Mouse (Mus musculus) megakaryocyte, embryonic 14.5 days (primary cell): ENCODE results near the gene Apoc4. TPM values are rescaled to one million over a fixed set of nuclear protein-coding genes. Genes with fewer than 3 reads are reported as not detected.

Experiments used
- H3K27me3 ChIP-seq: replicated peaks from 2 replicates; pipeline ENCODE3; 2012; ENCODE audit warnings: inconsistent platforms
- H3K36me3 ChIP-seq: replicated peaks from 2 replicates; pipeline ENCODE3; 2012; ENCODE audit warnings: low read length, inconsistent platforms, mixed read lengths
- H3K4me1 ChIP-seq: 2 replicates; pipeline ENCODE4 v1.6.1; 2012; ENCODE audit warnings: inconsistent platforms
- H3K4me3 ChIP-seq: replicated peaks from 2 replicates; pipeline ENCODE3; 2012; ENCODE audit warnings: moderate library complexity, mild to moderate bottlenecking, inconsistent platforms
- H3K9me3 ChIP-seq: 2 replicates; pipeline ENCODE4 v1.6.1; 2012; ENCODE audit warnings: inconsistent platforms
- FLI1 ChIP-seq: IDR thresholded peaks from 2 replicates; pipeline ENCODE4 v1.6.1; 2012; ENCODE audit warnings: low read length, inconsistent platforms, mixed read lengths
- GATA1 ChIP-seq: IDR thresholded peaks from 3 replicates; pipeline ENCODE4 v1.6.1; 2012; ENCODE audit warnings: mixed read lengths, low read length, inconsistent platforms, borderline replicate concordance
- polyA plus RNA-seq: library from polyadenylated mRNA; stranded (reverse); fragments of >175 nt; gene quantifications from 2 replicates; pipeline ENCODE4 v1.2.3, GENCODE M21; 2012; ENCODE audit warnings: low replicate concordance; ENCODE audit not compliant: insufficient read depth

Apoc4 gene
- polyA plus RNA-seq = 7.1 and 10.7 TPM in 2 replicates

DNA sequence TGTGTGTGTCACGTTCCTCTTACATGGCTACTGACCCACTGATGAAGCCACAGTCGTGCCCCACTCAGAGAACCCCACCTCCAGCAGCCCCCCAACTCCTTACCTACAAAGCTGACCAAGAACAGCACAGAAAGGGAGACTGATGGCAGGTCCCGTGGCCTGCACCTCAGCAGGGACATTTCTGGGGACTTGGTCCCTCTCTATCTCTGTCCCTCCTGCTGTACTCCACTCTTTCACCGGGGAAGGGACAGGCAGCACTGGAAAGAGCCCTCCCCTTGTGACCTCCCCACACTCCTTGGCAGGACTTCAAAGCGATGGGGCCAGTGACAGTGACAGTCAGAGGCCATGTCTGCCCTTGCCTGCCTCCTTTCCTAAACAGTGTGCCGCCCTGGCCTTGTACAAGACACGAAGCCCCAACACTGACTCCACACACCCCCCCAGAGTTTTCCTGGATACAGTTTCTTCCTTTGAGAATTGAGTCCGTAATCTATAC lies at the start of gene Apoc4, which contains the start of gene Gm44805:
TSS of gene Apoc4 (minus strand) at position 278 of the 493 bp plus-strand sequence.
TSS of gene Gm44805 (minus strand) at position 222 of the 493 bp plus-strand sequence.
- Histone ChIP-seq H3K9me3 (no peaks in the 10 kb centered on the region), H3K4me1 (peaks cover 29% of the 10 kb centered on the region), H3K4me3 (no peak within 1 kb of the TSS), H3K36me3 (no peaks in the 10 kb centered on the region), H3K27me3 (peaks cover 61% of the 10 kb centered on the region)
- TF ChIP-seq FLI1 (no peak), GATA1 (no peak)

GRCm38 (mm10) chr7:19726541-19726940 lies 45.3 kb upstream of the Apoc4 start:
- Histone ChIP-seq H3K27me3 (peaks cover 92% of the 10 kb centered on the region), H3K4me1 (peaks cover 8% of the 10 kb centered on the region), H3K4me3 (no peak overlapping the region), H3K36me3 (no peaks in the 10 kb centered on the region), H3K9me3 (peaks cover 8% of the 10 kb centered on the region)
- TF ChIP-seq FLI1 = no peak
- TF ChIP-seq GATA1 = no peak

- H3K27me3 ChIP-seq = peaks cover 86% of the 10 kb centered on the region
- peaks cover 19% of the 10 kb centered on the region for H3K9me3 ChIP-seq
- no peak overlapping the region for H3K4me3 ChIP-seq
- H3K36me3 ChIP-seq = no peaks in the 10 kb centered on the region
- H3K4me1 ChIP-seq = peaks cover 8% of the 10 kb centered on the region
- no peak for TF ChIP-seq FLI1
- TF ChIP-seq GATA1 = no peak
Measured at GRCm38 (mm10) chr7:19724167-19724566, 42.9 kb upstream of the Apoc4 start.

- TF ChIP-seq GATA1 = no peak
- no peak for TF ChIP-seq FLI1
- peaks cover 19% of the 10 kb centered on the region for H3K9me3 ChIP-seq
- H3K36me3 ChIP-seq = no peaks in the 10 kb centered on the region
- peaks cover 8% of the 10 kb centered on the region for H3K4me1 ChIP-seq
- H3K27me3 ChIP-seq = peaks cover 79% of the 10 kb centered on the region
- H3K4me3 ChIP-seq = no peak overlapping the region
Measured at GRCm38 (mm10) chr7:19722754-19723195, 41.5 kb upstream of the Apoc4 start.

DNA sequence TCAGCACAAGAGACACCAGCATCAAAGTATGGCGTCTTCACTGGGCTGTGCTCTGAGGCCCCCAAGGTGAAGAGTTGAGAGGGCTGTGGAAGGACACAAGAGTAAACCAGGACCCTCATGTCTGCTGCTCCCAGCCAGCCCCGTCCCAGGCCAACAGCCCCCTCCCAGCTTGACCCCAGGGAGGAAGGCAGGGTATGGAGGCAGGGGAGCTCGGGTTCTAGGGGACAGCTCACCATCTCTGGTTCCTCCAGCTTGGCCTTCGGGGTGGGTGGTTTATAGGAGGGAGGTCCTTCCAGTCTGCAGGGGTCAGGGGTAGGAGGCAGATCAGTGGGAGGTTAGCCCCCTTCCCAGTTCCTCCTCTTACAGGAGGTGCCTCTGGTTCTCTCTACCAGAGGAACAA lies 37.9 kb upstream of the Apoc4 start:
- Histone ChIP-seq H3K4me3 (no peak overlapping the region), H3K27me3 (peaks cover 50% of the 10 kb centered on the region), H3K4me1 (peaks cover 31% of the 10 kb centered on the region), H3K9me3 (peaks cover 19% of the 10 kb centered on the region), H3K36me3 (no peaks in the 10 kb centered on the region)
- TF ChIP-seq GATA1 = no peak
- no peak for TF ChIP-seq FLI1

DNA sequence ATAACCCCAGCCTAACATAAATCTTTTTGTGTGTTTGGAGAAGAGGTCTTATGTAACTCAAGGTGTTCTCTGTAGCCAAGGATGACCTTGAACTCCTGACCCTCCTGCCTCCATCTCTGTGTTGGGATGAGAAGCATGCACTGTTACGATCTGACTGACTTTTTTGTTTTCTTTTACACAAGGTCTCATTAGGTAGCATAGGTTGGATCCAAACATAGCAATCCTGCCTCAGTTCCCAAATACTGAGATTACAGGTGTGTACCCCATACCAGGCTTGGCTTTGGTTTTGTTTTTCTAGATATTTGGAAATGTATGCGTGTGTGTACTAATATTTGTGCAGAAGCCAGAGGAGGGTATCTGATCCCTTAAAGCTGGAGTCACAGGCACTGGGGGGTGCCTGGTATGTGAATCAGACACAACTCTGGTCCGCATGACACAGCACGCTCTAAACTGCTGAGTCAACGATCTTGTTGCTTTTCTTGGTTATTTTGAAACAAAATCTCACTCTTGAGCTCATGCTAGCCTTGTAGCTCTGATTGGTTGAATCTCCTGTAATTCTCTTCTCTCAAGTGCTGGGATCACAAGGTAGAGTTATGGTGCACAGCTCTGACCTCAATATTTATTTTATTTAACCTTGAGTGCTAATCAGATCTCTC lies 37.1 kb upstream of the Apoc4 start:
- H3K9me3 ChIP-seq = peaks cover 19% of the 10 kb centered on the region
- peaks cover 7% of the 10 kb centered on the region for H3K36me3 ChIP-seq
- TF ChIP-seq FLI1 (no peak), GATA1 (no peak)
- peaks cover 43% of the 10 kb centered on the region for H3K27me3 ChIP-seq
- H3K4me1 ChIP-seq = peaks cover 39% of the 10 kb centered on the region
- H3K4me3 ChIP-seq = no peak overlapping the region

GRCm38 (mm10) chr7:19717346-19717745 lies 36.1 kb upstream of the Apoc4 start:
- peaks cover 39% of the 10 kb centered on the region for H3K4me1 ChIP-seq
- H3K9me3 ChIP-seq = peaks cover 15% of the 10 kb centered on the region
- H3K4me3 ChIP-seq = no peak overlapping the region
- TF ChIP-seq FLI1 = no peak
- TF ChIP-seq GATA1 = no peak
- peaks cover 32% of the 10 kb centered on the region for H3K27me3 ChIP-seq
- peaks cover 17% of the 10 kb centered on the region for H3K36me3 ChIP-seq

GRCm38 (mm10) chr7:19716822-19717221 lies 35.5 kb upstream of the Apoc4 start:
- peaks cover 27% of the 10 kb centered on the region for H3K27me3 ChIP-seq
- H3K9me3 ChIP-seq = peaks cover 14% of the 10 kb centered on the region
- peak overlapping the region; percentile 99 for H3K4me3 ChIP-seq
- TF ChIP-seq FLI1 (no peak), GATA1 (no peak)
- peaks cover 22% of the 10 kb centered on the region for H3K36me3 ChIP-seq
- peaks cover 43% of the 10 kb centered on the region for H3K4me1 ChIP-seq

GRCm38 (mm10) chr7:19716055-19716682 lies 34.9 kb upstream of the Apoc4 start:
- Histone ChIP-seq H3K36me3 (peaks cover 29% of the 10 kb centered on the region), H3K27me3 (peaks cover 21% of the 10 kb centered on the region), H3K9me3 (peaks cover 7% of the 10 kb centered on the region), H3K4me1 (peaks cover 49% of the 10 kb centered on the region), H3K4me3 (peak overlapping the region; percentile 99)
- no peak for TF ChIP-seq FLI1
- no peak for TF ChIP-seq GATA1
